Mouse (Mus musculus): Measurements from ENCODE around the gene Siglec1.
A peak's percentile ranks its signal among the peaks of the same experiment; 100 is the strongest.

Siglec1 gene

DNA sequence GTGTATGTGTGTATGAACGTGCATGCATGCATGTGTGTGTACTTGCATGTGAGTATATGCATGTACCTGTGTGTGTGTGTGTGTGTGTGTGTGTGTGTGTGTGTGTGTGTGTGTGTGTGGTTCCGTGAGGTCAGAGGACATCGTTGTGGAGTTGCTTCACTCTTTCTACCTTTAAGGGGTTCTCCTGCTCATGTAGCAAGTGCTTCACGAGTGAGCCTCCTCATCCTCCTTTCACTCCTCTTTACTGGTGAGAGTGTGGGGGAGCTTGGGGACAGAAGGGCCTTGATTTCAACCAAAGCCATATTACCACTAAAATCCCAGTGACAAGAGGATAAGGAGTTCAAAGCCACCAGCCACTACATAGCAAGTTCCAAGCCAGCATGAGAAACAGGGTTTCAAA, 10.5 kb upstream of the Siglec1 start:
- DNase-seq (ENCODE audit: low read depth): peak; percentile 17

DNA sequence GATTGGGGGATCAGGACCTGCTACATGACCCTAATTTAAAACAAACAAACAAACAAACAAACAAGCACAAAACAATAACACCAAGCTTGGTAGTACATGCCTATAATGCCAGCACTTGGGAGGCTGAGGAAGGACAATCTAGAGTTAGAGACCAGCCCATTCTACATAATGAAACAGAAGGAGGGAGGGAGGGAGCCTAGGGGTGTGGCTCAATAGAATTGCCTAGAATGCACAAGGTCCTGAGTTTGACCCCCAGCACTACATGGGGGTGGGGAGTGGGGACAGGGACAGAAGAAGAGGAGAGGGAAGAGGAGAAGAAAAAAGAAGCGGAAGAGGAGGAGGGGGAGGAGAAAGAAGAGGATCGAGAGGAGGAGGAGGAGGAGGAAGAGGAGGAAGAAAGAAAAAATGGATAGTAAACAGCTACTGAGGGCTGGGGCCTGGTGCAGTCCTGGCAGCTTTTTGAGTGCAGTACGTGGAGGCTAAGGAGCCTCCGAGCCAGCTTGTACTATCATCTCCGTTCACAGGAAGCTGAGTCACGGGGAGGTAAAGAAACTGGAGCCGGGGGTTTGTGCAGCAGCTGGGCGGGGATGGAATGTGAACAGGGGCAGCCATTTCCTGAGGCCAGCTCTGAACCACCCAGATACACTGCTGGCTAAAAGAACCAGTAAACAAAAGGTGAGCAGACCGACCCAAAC, 9.7 kb upstream of the Siglec1 start:
- DNase-seq (ENCODE audit: low read depth): peak; percentile 90

DNA sequence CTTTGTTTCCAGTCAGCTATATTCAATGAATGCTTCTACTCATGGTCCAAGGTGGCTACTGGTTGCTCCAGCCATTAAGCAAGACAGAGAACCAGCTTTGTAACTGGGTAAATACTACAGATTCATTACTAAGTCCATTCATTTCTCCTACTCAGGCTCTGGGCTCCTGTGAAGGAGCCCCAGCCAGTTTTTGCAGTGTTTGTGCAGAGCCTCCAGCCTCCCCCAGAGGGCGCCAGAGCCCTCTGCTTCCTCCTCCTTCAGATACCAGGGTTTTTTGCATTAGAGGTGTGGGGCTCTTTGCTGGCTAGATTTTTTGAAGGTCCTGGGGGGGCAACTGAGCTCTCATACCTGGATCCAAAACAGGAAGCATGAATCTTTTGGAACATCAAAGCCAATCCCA, 8.3 kb upstream of the Siglec1 start:
- DNase-seq (ENCODE audit: low read depth): peak; percentile 95

DNA sequence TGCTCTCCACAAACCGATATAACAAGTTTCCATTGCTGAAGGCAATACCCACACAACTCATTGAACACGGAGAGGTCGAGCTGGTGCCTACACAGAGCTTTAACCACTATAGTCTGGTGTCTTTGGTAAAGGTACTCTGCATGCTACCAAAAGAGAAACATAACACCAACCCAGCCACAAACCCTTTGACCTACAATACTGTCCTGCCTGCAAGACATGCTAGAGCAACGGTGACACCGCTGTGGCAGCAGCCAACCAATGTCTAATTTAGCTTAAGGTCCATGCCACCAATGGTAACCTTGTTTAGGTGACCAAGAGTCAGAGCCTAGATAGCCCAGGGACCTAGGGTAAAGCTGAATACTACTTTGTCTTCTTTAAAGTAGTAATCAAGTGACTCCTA, 7.0 kb upstream of the Siglec1 start:
- DNase-seq (ENCODE audit: low read depth): no peak

DNA sequence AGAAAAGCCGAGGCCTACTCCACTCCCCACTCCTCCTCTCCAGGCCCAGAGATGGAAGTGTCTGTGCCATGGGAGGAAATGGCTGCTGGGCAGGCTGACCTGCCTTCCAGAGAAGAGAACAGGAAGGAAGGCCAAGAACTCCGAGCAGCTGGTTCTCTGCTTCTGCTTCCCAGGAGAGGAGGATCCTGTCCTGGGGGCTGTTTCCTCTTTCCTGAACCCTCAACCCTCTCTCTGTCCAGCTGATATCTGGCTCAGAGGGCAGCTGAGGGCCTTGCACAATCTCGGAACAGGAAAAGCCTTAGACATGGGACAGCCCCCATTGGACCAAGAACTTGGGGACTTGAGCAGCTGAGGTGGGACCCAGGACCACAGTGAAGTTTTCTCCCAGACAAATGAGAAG, 4.3 kb upstream of the Siglec1 start:
- DNase-seq (ENCODE audit: low read depth): no peak

DNA sequence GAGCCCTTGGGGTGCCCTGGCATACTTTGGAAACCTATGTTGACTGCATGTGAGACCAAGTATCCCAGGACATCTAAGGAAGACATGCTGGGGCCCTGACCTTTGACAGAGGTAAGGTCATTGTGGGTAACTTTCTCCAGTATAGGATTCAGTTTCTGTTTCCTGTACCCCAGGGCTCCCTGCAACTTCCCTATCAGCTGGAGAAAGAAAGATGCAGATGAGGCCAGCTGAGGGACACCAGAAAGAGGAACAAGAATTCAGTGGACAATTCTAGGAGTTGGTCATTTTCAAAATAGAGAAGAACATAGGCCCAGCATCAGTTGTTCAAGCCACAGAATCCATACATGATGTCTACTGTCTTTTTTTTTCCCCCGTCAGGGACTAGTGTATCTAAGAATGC, 3.1 kb upstream of the Siglec1 start:
- DNase-seq (ENCODE audit: low read depth): no peak

DNA sequence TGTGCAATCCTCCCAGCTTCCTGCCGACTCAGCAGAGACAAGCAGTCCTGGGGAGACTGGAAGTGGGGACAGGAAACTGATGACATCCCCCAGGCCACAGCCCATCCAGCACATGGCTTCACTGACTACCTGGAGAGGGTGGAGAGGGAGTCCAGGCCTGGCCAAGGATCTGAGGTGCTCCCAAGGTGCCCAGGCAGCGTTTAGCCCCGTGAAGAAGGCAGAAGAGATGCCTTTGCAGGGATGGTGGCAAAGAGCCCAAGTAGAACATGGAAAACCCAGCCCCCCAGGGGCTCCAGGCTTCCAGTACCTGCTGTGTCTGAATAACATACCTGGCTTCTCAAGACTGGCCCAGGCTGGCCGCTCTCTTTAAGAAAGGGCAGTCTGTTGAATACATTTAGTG, 2.0 kb upstream of the Siglec1 start:
- no peak for DNase-seq (ENCODE audit: low read depth)

DNA sequence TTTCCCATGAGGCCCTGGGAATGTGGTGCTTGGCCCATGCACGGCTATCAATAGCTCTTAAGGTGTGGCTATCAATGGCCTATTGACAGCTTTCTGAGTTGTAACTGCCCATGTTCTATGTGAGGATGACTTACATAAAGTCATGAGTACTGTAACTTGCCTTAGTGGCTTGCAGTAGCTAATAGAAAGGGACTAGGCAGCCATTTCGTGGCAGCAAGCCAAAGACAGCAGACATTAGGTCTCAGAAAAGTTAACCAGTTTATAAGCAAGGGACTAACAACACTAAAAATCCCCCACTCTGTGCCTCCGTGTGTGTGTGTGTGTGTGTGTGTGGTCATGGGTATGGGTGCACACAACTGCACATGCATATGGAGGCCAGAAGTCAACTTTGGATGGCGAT, 2.4 kb downstream of the Siglec1 start:
- no peak for DNase-seq (ENCODE audit: low read depth)

DNA sequence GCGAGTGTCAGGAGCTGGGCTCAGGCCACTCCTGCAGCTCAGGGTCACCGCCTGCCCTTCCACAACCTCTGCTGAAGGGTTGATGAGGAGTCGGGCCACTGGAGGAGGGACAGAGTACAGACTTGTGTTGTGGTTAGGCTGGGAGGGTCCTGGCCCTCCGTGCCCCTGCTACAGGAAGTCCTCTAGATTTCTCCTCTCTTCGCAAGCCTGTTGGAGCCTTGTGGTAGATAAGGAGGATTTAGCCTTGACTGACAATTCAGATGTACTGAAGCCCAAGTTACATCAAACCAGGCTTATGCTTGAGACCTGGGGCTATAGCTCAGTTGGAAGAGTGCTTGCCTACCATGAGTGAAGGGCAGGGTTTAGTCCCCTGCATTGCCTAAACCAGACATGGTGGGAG, 6.1 kb downstream of the Siglec1 start:
- no peak for DNase-seq (ENCODE audit: low read depth)

DNA sequence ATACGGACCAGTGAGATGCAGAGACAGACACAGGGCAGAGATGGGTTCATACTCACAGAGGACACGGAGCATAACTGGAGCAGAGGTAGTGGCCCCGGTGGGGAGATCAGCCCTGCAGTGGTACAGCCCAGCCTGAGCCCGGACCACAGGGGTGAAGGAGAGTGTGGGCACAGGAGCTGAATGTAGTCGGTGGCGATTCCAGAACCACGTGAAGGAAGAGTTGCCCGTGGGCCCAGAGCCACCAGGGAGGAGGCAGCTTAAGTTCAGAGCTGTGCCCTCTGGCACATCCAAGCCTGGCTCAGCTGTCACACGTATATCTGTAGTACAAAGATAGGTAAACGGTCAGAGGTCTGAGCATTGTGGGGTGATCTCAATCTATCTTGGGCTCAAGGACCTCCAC, 14.0 kb downstream of the Siglec1 start:
- DNase-seq (ENCODE audit: low read depth): no peak

DNA sequence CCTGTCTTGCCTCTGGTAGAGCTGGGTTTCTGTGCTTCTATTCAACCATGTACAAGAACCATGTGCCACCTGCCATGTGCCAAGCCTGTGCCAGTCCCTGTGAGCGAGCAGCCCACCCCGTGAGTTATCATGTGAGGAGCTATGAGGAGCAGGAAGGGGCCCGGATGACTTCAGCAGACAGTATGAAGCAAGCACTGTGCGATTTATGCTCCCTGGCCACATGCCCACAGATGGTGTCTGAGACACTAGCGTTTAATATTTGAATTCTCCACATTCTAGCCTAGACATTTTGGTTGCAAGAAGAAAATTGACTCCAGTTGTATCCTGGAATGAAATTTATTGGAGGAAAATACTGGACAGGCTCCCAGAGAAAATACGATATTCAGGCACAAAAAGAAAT, 19.1 kb downstream of the Siglec1 start:
- DNase-seq (ENCODE audit: low read depth): peak; percentile 92

DNA sequence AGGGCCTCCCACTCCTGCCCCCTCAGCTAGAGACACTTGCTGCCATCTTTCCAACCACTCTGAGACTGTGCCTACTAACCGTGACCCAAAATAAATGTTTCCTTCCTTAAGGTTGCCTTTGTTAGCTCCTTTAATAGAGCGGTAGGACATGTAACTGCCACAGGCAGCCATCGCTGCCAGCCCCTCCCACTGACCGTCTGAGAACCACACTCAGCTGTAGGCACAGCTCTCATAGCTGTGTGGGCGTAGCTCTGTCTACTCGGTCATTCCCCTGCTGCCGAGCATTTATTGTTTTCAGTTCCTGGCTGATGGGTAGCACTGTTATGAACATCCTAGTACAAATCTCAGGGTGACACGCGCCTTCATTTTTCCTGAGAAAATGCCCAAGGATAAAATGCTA, 20.2 kb downstream of the Siglec1 start:
- DNase-seq (ENCODE audit: low read depth): no peak

DNA sequence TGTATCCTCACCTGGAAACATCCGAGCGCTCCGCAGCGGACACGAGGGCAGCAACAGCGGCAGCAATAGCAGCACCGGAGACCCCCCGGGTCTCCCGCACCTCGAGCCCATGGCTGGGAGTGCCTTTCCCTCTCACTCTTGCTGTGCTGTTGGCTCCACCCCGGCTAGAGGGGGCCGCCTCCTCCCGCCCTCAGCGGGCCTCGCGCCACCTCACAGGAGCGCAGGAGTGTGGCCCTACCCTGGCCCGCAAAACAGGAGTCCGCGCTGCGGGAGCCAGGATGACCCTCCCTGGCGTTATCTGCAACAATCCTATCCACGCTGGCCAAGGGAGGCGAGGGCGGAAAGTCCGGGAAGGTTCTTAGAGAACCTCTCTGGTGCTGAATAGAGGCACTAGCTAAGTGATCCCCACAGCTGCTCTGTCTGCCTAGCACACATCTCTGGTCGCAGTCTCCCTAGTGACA, 23.1 kb downstream of the Siglec1 start, which contains the start of gene Adam33:
Gene Adam33, minus strand, starts transcription at position 411 of the 461 bp plus-strand sequence.
- no peak for DNase-seq (ENCODE audit: low read depth)

DNA sequence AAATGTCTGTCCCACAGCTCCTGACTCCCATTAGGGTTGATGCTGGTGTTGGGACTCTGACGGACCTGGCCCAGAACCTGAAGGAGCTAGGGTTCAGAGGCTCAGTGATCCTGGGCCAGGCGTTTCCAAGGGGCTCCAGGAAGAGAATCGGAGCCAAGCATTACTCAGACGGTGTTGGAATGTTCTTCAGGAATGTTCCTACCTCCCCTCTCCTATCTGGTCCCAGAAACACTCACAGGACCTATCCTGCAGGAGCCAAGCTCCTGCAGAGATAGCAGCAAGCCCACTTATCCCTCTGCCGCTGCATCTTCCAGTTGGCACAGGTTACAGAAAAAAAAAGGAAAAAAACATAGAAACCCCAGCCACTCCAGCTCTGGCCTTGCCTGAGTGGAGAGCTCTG, 25.0 kb downstream of the Siglec1 start:
- DNase-seq (ENCODE audit: low read depth): peak; percentile 65

DNA sequence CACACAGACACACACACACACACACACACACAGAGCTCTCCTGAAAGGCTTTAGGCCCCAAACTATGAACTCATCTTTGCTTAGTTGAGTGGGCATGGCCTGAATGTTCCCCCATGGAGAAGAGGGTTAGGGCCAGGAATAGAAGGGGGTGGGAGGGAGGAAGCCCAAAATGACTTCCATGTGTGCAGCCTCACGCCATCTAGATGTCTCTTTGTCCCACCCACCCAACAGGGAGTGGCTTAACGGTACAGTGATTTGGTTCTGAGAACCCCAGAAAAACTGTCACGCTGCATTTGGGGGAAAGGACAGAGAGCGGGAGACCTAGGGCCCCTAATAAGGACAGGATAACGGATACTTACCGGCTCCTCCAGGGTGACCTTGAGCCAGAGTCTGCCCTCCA, 25.8 kb downstream of the Siglec1 start:
- DNase-seq (ENCODE audit: low read depth): peak; percentile 91

DNA sequence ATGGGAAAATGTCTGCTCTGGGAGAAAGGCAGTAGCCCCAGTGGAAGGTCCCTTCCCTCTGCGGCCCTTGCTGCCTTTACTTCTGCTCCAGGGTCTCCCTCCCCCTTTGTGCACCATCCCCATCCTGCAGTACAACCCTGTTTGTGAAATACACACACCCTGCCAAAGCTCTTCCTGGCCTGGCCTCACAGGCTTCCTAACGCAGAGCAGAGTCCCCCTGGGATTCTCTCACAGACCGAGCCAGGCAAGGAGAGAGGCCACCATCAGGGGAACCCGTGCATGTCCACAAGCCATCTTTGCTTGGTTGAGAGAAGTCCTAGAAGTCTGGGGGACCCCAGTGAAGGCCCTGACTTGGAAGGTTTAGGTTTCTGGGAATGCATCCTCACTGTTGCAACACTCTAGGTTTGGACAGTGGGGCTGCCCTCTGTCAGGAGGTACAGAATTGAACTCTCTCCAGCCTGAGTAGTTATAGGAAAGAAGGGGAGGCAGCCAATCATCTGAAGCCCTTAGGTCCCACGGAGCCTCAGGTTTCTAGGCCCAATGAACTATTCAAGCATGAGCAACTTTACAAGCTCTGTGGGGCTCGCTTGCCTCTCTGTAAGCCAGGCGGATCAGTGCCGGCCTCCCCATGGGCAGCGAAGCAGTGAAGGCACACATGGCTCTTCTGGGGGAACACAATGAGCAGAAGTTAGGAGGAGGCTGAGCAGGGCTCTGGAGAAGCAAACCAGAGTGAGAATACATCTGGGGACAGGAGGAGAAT, 26.6 kb downstream of the Siglec1 start:
- peak; percentile 86 for DNase-seq (ENCODE audit: low read depth)

DNA sequence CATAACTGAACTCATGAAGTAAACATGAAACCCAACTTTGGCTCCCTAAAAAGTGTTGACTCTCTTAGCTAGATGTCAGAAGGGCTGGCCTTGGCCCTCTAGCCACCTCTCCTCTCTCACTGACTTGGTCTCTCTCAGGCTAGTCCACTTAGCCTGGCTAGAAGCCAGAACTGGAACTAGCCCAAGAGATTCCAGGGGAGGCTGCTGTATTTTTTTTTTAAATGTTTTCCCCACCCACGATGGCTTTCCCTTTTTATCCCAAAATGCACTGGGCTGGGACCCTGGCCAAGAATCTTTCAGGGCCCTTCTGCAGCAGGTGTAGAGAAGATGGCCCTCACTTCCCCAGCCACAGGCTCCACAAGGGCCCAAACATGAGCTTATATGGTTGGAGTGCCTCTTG, 27.2 kb downstream of the Siglec1 start:
- peak; percentile 98 for DNase-seq (ENCODE audit: low read depth)

DNA sequence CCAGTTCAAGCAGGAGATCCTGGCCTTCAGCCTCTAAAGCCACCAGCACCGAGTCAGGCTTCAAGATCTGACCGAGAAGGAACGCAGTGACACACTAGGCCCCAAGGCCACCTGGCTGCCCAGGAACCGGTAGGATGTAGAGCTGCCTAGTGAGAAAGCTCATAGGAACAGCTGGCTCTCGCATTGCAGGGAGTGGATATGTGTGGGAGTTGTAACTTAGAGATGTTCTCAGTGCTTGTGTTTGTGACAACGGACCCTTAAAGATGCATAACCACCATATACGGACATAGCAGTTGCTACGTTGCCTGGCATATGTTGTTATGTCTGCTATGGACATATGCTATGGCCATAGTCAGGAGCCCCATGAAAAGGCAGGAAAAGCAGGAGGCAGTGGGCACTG, 27.9 kb downstream of the Siglec1 start:
- DNase-seq (ENCODE audit: low read depth): no peak

DNA sequence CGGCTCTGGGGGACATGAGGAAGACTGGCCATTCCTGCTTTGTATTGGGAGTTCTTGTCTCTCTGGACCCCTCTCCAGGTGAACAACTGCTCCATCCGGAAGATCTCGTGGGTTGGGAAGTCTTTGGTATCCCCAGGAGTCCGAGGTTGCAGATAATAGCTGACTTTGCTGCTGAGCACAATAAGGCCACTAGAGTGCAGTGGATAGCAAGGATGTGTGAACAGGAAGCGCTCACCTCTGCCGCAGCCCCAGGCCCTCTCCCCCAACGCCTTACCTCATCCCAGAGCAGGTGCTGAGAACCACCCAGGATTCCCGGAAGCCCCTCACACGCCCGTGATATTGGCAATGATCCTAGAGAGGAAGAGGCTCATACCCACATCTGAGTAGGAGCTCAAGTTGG, 30.4 kb downstream of the Siglec1 start:
- DNase-seq (ENCODE audit: low read depth): peak; percentile 82

DNA sequence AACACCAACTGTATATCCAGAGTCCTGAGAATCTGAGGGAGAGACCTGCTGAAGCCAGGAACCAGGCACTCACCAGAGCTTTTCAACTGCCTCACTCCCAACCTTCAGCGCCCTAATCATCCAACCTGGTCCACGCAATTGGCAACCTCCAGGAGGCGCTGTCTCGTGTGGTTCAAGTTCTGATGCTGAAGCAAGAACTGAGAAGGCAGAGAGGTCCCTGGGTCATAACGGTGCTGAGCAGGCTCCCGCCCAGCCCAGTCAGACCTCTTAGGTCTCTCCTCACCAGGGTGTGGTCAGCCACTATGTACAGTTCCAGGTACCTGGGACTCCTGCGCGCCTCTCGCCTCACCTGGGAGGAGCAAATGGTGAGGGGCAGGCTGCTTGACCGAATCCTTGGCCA, 30.9 kb downstream of the Siglec1 start:
- peak; percentile 83 for DNase-seq (ENCODE audit: low read depth)

DNA sequence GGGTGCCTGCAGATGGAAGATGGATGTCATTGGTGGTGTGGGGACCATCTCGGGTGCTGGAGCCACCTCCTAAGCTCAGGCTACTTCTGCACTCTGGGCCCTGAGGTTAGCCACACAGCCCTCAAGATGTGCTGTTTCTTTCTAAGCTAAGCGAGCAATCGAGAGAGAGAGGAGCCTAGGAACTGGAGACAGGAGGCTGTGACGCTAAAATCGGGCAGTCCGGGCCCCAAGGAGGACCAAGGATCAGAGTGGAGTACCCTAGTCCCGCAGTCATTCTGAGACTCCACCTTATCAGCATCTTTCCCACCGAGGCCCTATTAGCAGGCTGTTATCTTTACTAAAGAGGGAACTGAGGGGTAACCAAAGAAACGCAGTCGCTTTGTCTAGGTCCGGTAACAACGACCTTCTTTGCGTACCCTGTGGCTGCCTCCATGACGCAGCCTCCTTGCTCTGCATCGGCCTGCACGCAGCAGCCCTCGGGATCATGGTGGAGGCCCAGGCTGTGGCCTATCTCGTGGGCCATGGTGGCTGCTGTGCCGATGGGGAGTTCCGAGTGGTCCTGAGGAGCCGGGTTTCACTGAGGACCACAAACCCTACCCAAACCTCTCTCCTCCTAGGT, 31.8 kb downstream of the Siglec1 start:
- DNase-seq (ENCODE audit: low read depth): no peak

DNA sequence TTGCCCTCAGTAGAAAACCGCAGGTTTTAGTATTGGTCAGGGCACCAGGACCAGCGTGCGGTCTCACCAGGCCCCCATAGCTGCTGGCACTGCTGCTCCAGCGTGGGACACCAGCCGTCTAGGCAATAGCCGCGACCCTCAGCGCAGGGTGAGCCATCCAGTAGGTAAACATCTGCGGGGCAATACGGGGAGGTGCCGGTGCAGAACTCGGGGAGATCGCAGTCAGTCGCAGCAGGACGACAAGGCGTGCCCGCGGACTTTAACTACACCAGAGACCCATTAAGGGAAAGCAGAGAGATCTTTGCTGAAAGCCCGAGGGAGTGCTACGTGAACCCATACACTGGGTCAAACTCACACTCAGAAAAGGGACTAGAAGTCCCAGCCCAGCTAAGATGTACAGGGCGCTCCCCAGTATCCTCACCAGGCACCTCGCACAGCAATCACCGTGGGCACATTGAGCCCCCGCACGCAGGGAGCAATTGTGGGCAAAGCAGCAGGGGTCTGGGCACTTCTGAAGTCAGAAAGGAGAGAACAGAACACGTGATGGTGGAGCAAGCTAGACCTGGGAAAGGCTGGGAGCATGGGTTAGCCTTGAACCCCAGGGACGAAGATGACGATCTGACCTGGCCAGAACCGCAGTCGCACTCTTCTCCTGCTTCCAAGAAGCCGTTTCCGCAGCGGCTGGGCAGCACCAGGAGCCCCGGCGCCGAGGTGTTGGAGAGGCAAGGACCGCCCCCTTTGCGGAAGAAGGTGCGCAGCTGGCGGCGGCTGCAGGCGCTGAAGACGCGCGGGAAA, 32.5 kb downstream of the Siglec1 start:
- no peak for DNase-seq (ENCODE audit: low read depth)

Measured in NIH3T3 (cell line).